Mouse (Mus musculus) gastrocnemius, adult 2 months (tissue): ENCODE results near the gene Zer1. TPM values are rescaled to one million over a fixed set of nuclear protein-coding genes. Genes with fewer than 3 reads are reported as not detected.

ENCODE experiments used
- DNase-seq: peaks from one replicate; pipeline ENCODE4 v3.0.0; 2022
- H3K27ac ChIP-seq: fragments of 200-600 bp; 2 replicates; pipeline ENCODE4 v1.8.1; 2022; ENCODE audit warnings: mild to moderate bottlenecking
- H3K4me3 ChIP-seq: fragments of 200-600 bp; 2 replicates; pipeline ENCODE4 v1.8.1; 2022; ENCODE audit warnings: mild to moderate bottlenecking, moderate library complexity
- CTCF ChIP-seq: fragments of 200-600 bp; IDR thresholded peaks from 2 replicates; pipeline ENCODE4 v1.8.1; 2022; ENCODE audit warnings: antibody characterized with exemption, mild to moderate bottlenecking, moderate library complexity
- intact Hi-C: fragments of 180-260 bp; cut with DNase I; formaldehyde crosslinking; loops from one replicate; pipeline ENCODE4 v1.15.1; 2025
- total RNA-seq, 2 experiments: library from RNA; stranded (reverse); gene quantifications; 2 replicates each; pipeline ENCODE4 v1.2.3; 2021

Zer1 gene
- total RNA-seq, 2 experiments from 2014 or later: 23.1 to 25.2 TPM

DNA sequence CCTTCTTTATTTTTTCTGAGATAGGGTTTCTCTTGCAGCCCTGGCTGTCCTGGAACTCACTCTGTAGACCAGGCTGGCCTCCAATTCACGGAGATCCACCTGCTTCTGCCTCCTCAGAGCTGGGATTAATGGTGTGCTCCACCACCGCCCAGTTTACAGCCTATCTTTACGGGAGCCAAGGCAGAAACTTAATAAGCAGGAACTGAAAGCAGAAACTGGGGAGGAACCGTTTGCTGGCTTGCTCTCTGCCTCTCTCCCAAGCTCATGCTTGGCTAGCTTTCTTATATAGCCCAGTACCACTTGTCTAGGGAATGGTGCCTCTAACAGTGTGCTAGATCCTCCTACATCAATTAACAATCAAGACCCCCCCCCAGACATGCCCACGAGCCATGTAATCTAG is 40.3 kb downstream of the Zer1 start:
- no peak for DNase-seq
- intact Hi-C loops: no loop called here
- Histone ChIP-seq H3K27ac (no peak overlapping the region), H3K4me3 (no peak overlapping the region)
- no peak for TF ChIP-seq CTCF

DNA sequence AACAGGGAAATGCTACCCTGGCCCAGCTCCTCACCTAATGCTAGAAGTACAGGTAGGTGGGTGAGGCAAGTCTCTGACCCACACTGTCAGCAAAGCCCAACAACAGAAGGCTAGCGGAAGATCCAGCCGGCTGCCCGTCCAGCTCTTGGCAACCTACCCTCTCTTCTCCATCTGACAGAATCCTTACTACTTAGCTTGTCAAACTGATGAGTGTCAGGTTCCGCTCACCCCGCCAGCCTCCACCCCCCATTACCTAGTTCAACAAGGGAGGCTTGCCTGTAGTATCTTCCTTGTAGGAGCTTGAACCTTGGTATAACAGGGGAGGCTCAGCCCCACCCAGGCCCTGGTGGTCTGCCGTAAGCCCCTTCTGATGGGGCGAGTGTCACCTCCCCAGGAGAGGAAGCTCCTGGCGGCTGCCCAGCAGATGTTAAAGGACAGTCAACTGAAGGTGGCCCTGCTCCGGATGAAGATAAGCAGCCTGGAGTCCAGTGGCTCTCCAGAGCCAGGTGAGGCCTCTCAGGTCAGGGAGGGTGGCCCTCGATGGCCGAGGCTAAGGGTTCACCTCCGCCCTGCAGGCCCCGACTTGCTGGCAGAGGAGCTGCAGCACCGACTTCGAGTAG is 44.1 kb downstream of the Zer1 start:
- TF ChIP-seq CTCF: no peak
- peak overlapping the region; percentile 88; the same call in 1 of the 2 replicates for H3K27ac ChIP-seq
- DNase-seq: no peak
- H3K4me3 ChIP-seq: peak overlapping the region; percentile 64
- intact Hi-C loops: no loop called here

DNA sequence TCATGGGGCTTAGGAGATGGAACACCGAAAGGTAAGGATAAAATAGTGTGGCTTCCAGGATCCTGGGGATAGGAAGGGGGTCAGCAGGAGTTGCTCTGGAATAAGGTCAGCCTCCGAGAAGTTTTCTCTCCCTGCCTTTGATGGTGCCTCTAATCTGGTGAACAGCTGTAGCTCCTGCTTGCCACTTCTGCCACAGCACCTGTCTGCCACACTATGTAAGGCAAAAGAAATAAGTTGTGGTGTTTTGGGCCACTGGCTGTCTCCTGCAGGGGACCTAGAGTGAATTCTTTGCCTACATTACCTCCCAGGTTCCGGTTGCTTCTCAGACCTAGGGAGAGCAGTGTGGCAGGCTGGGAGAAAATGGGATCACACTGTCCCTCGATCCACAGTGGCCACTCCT is 45.6 kb downstream of the Zer1 start:
- Histone ChIP-seq H3K27ac (peak overlapping the region; percentile 88), H3K4me3 (peak overlapping the region; percentile 64)
- intact Hi-C loops: loop anchor here (2.0 kb wide), 1 partner anchor 14 kb away; the partner anchor contains the start of gene Zdhhc12

DNA sequence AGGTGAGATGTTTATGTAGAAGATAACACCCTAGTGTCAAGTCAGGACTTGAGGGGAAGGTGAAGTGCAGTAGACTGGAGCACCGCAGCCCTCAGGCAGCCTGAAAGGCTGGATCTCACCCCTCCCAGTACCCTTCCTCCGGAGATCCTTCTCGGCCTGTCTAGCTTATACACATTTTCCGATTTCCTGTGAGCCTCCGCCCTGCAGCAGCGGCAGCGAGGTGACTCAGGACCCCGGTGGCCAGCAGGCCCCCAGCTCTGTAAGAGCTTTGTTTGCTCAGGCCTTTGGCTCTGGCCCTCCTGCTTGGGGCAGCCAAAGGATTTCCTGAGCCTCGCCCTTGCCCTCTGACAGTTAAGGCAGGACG is 46.1 kb downstream of the Zer1 start:
- TF ChIP-seq CTCF: no peak
- DNase-seq: peak; percentile 58
- intact Hi-C loops: loop anchor here (2.0 kb wide), 1 partner anchor 14 kb away; the partner anchor contains the start of gene Zdhhc12
- peak overlapping the region; percentile 88 for H3K27ac ChIP-seq
- H3K4me3 ChIP-seq: peak overlapping the region; percentile 77

More for the DNA sequence above, 45.6 kb downstream of the Zer1 start:
- DNase-seq: no peak
- no peak for TF ChIP-seq CTCF

DNA sequence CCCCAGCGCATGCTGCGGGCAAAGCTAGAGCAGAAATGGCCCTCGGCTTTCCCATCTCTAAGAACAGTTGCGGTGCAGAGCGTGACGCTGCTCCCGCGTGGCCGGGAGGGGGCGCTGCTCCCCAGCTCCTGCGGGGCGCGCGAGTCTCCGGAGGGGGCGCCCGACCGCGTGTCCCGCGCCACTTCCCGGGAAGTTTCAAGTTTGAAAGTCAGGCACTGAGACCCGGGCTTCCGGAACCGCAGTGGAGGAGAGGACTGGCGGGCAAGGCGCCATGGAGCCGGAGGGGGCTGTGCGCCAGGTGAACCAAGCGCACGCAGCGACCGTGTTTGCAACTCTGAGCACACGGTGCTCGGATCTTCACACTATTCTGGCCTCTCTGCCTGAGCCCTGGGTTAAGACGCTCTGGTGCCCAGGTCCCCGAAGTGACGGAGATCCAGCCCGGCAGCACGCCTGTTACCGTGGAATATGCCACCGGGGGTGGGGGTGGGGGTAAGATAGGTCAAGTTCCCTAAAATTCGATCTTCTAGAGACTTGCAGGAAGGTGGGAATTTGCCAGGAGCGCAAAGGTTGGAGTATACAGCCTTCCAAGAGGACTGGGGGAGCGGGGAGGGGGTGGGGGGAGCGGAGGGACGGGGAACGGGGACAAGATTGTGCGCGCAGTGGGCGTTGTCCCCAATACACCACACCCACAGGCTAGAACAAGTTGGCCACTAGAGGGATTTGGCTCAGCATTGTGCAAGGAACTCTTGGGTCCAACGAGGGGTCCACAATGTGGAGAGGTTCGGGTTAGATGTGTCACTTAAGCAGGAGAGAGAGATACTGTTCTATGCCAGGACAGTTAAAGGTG is 46.7 kb downstream of the Zer1 start, which contains the start of gene Pkn3:
Gene Pkn3 (plus strand): TSS at position 183 of the 847 bp plus-strand sequence.
- intact Hi-C loops: loop anchor here (1.0 to 2.0 kb wide), 2 partner anchors 15 to 19 kb away; partner anchors contain the start of gene Zdhhc12
- H3K4me3 ChIP-seq: peak within 1 kb of the TSS; percentile 77
- peak; percentile 90 for DNase-seq

DNA sequence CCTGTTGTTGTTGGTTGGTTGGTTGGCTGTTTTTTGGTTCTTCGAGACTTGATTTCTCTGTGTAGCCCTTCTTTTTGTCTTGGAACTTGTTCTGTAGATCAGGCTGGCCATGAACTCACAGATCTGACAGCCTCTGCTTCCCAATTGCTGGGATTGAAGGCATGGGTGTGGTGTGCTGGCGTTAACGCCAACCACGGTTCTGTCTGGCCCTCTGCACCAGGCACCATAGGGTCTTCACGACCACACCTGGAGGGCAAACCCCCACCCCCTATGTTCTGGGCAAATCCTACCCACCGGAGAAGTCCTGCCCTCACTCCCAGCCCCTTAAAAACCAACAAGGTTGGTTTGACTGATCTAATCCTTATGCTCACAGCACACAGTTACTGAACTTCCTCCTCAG is 47.4 kb downstream of the Zer1 start:
- intact Hi-C loops: loop anchor here (1.0 kb wide), 1 partner anchor 19 kb away; no protein-coding TSS in a partner anchor
- DNase-seq: no peak
- H3K4me3 ChIP-seq: peak overlapping the region; percentile 77
- TF ChIP-seq CTCF: no peak
- peak overlapping the region; percentile 88 for H3K27ac ChIP-seq

More for the DNA sequence above, 46.7 kb downstream of the Zer1 start, which contains the start of gene Pkn3:
- peak within 1 kb of the TSS; percentile 88 for H3K27ac ChIP-seq
- peak; percentile 60 for TF ChIP-seq CTCF

DNA sequence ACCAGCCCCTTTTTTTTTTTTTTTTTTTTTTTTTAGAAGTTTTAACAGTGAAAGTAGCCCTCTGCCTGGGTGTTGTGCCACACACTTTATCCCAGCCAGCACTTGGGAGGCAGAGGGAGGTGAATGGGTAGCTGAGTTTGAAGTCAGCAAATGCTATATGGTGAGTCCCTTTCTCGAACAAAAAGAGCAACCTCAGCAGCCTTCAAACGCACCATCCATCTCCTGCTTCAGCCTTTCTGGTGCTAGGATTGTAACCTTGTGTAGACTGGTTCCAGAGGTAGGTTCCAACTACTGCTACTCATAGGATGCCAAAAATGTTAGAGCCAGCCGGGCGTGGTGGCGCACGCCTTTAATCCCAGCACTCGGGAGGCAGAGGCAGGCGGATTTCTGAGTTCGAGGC is 47.9 kb downstream of the Zer1 start:
- TF ChIP-seq CTCF: no peak
- Histone ChIP-seq H3K4me3 (no peak overlapping the region), H3K27ac (no peak overlapping the region)
- DNase-seq: no peak
- intact Hi-C loops: no loop called here

DNA sequence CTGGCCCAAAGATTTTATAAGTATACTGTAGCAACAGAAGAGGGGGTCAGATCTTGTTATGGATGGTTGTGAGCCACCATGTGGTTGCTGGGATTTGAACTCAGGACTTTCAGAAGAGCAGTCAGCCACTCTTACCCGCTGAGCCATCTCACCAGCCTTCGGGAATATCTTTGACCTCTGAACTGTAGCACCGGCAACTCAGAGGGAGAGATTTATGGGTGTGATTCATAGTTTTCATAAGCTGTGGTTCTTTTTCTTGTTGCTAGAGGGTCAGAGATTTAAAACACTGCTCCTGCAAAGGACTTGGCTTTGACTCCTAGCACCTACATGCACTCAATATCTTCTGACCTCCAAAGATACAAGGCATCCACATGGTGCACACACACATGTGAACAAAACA is 48.8 kb downstream of the Zer1 start:
- no peak for TF ChIP-seq CTCF
- no peak for DNase-seq
- intact Hi-C loops: no loop called here
- no peak overlapping the region for H3K27ac ChIP-seq
- H3K4me3 ChIP-seq: no peak overlapping the region

DNA sequence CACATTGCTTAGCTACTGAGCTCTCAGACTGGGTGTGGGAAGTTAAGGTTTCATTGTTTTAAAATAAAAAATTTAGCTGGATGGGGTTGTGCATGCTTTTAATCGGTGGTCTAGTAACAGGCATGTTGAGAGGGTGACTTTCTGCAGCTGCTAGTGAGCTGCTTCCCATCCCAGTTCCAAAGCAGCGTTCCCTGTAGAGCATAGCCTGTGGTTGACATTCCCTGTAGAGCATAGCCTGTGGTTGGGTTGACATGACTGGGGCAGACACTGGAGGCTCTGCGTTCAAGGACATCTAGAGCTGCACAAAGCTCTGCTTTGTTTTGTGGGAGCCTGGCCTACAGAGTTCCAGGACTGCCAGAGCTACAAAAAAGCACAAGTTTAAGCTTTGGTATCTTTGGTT is 51.1 kb downstream of the Zer1 start:
- intact Hi-C loops: no loop called here
- TF ChIP-seq CTCF: no peak
- no peak for DNase-seq

DNA sequence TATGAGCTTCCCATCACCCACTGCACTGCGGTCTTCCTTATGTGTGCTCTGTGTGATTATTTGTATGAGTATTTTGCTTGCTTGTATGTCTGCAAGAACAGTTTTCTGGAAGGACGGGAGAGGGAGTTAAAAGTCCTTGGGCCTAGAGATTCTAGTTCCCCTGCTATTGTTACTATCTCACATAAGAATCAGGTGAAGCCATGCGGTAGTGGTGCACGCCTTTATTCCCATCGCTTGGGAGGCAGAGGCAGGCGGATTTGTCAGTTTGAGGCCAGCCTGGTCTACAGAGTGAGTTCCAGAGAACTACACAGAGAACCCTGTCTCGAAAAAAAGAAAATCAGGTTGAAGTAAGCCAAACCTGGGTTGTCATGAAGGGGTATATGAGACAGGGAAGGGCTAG is 51.5 kb downstream of the Zer1 start:
- intact Hi-C loops: no loop called here
- no peak overlapping the region for H3K27ac ChIP-seq
- no peak for TF ChIP-seq CTCF

More for the DNA sequence above, 51.1 kb downstream of the Zer1 start:
- no peak overlapping the region for H3K27ac ChIP-seq
- no peak overlapping the region for H3K4me3 ChIP-seq

DNA sequence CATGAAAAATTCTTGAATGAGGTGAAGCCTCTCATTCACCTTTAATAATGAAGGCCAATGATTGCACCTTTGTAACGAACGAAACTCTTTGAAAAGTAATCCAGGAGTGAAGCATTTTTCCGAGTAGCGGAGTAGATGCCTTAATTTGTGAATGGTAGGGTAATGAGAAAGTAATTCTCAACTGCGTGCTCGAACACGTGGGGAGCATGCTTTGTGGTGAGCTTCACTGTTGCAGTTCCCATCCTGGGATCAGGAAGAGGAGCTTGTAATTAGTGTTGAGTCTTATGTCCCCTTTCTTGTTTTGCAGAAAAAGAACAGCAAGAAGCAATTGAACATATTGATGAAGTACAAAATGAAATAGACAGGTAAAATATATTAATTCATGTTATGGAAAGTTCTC is 56.4 kb downstream of the Zer1 start:
- Histone ChIP-seq H3K4me3 (peak overlapping the region; percentile 98), H3K27ac (no peak overlapping the region)
- intact Hi-C loops: no loop called here
- TF ChIP-seq CTCF: no peak
- DNase-seq: no peak

More for the DNA sequence above, 51.5 kb downstream of the Zer1 start:
- H3K4me3 ChIP-seq: no peak overlapping the region
- no peak for DNase-seq

DNA sequence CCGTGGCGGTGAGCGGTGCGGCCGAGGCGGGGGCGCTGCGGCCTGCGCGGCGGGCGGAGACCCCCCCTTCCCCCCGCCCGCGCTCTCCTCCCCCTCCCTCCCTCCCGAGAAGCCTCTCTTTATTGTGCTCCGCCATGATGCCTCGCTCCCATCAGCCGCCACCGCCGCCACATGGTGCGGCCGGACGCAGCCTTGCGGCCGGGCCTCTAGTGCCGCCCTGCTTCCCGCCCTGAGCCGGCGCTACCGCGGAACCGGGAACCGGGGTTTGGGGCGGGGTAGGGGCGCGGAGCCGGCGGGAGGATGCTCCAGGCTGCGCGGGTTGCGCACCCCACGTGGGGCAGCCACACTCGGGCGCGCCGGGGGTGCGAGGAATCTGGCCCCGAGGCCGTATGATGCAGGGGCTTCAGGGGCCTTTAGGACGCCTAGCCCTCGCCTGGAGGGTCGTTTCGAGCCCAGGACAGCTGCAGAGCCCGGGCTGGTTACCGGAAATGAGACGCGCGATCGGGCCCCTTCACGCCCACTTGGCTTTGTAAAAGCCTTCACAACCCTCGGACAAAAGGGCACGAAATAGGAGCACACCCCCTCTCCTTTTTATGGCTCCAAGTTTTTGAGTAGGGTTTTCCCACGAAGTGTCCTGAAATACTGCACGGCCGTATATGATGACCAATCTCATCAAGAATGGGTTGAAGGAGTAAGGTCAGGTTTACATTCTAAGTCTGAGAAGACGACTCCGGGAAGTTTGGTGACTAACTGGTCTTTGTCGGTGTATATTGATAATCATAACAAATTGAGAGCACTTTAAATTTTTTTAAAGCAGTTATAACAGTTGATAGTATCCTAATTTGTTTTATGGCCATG is 57.1 kb downstream of the Zer1 start:
- Histone ChIP-seq H3K27ac (peak overlapping the region; percentile 96), H3K4me3 (peak overlapping the region; percentile 98)
- TF ChIP-seq CTCF: no peak
- DNase-seq: peak; percentile 53
- intact Hi-C loops: no loop called here
